Mouse (Mus musculus) frontal cortex, postnatal 25 days (tissue): ENCODE measurements around the gene Neurod6.
A peak's percentile ranks its signal among the peaks of the same experiment; 100 is the strongest.

Source experiments
- DNase-seq, 2 experiments: peaks; one replicate each; pipeline ENCODE4 v3.0.0; 2022; ENCODE audit warnings: low spot score in 2 of 2

The Neurod6 gene

GRCm38 (mm10) chr6:55646824-55647560 lies 34.1 kb downstream of the Neurod6 start:
- DNase-seq = peak in 1 of 2 experiments; percentile 11

- no peak for DNase-seq
Measured at GRCm38 (mm10) chr6:55646111-55646823, 34.8 kb downstream of the Neurod6 start.

- DNase-seq = no peak
Measured at GRCm38 (mm10) chr6:55634662-55635061, 46.4 kb downstream of the Neurod6 start.
